Mouse (Mus musculus) lung, adult 2 months (tissue): Measurements from ENCODE around the gene Olfr172. TPM values are rescaled to one million over a fixed set of nuclear protein-coding genes. Genes with fewer than 3 reads are reported as not detected.

Experiments used
- DNase-seq: peaks from one replicate; pipeline ENCODE4 v3.0.0; 2022
- H3K4me1 ChIP-seq: fragments of 200-500 bp; 2 replicates; pipeline ENCODE4 v1.6.1; 2011; ENCODE audit warnings: low read length; ENCODE audit not compliant: control insufficient read depth, insufficient read depth
- H3K4me3 ChIP-seq: fragments of 200-500 bp; replicated peaks from 2 replicates; pipeline ENCODE3; 2011; ENCODE audit warnings: low read depth, mild to moderate bottlenecking, control low read depth, low read length; ENCODE audit errors: extremely low read depth
- CTCF ChIP-seq: fragments of 200-500 bp; IDR thresholded peaks from 2 replicates; pipeline ENCODE4 v1.5.1; 2011; ENCODE audit warnings: mild to moderate bottlenecking, low read length, control low read depth; ENCODE audit not compliant: insufficient read depth
- POLR2A ChIP-seq: fragments of 200-500 bp; IDR thresholded peaks from 2 replicates; pipeline ENCODE4 v1.6.1; 2011; ENCODE audit warnings: low read depth, mild to moderate bottlenecking, control low read depth, low read length, borderline replicate concordance; ENCODE audit errors: extremely low read depth
- WGBS: fragments of 180-500 bp; shearing (Covaris S2); methylation state at CpG from one replicate; pipeline ENCODE4 v1.1.7; 2018; 5-methylcytosine and 5-hydroxymethylcytosine counted together
- polyA plus RNA-seq: library from polyadenylated mRNA; depleted of rRNA; stranded (reverse); fragments of >200 nt; gene quantifications from 2 replicates; pipeline ENCODE4 v1.2.3, GENCODE M21; 2012; rRNA removed

Gene Olfr172
- polyA plus RNA-seq, 1 experiment: not detected

DNA sequence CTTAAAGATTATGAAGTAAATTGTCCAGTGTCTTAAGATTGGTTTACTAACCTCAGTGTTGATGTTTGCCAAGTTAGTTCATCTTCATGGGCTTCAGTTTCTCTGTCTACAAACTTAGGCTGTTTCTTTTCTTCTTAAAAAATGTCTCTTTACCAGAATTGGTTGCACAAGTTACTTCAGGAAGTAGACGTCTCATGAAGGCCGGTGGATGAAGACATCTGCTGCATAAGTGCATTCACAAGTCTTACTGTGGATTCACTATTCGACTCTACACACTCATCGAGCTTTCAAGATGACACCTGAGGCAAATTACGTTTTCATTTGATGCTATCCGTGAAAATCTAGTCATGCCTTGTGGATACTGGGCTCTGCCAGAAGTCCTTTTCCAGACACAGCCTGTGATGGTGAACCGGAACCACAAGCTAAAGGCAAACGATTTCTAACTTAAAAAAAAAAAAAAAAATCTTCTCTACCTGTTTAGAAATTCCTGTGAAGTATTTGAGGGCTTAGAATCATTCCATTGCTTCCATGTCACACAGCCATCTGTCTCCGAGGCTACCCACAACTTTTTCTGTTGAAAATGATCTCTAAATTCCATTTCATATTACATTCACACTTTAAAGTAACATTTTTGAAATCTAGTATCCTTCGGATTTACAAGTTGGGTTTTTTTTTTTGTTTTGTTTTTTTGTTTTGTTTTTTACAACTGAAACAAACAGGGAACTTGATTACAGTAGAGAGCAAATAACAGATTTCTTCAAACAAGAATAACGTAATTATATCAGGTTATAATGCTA, 36.1 kb downstream of the Olfr172 start:
- no peak for DNase-seq
- 72% methylated on average over 11 of the region's 11 CpGs for WGBS
- Histone ChIP-seq H3K4me3 (no peak overlapping the region), H3K4me1 (peaks cover 2% of the 10 kb centered on the region; the same call in 1 of the 2 replicates)
- TF ChIP-seq CTCF (no peak), POLR2A (no peak)

DNA sequence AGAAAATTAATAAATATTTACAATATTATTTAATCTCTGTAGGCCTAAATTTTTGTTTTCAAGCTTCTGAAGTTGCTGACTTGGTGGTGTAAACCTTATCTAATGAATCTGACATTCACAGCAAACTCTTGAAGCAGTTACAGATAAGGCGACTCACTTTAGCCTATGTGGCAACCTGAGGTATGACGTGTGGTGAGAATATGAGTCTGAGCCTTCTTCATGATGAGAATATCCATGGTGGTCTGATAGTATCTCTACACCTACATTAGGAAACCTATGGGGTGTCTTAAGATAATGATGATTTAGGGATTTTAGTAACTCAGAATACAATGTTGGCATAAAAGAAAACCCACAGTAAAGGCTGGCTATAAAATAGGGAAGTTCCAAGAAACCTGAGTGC, 40.7 kb downstream of the Olfr172 start:
- Histone ChIP-seq H3K4me3 (no peak overlapping the region), H3K4me1 (no peaks in the 10 kb centered on the region)
- TF ChIP-seq CTCF (no peak), POLR2A (no peak)
- WGBS: 63% methylated on average over 2 of the region's 2 CpGs
- no peak for DNase-seq

DNA sequence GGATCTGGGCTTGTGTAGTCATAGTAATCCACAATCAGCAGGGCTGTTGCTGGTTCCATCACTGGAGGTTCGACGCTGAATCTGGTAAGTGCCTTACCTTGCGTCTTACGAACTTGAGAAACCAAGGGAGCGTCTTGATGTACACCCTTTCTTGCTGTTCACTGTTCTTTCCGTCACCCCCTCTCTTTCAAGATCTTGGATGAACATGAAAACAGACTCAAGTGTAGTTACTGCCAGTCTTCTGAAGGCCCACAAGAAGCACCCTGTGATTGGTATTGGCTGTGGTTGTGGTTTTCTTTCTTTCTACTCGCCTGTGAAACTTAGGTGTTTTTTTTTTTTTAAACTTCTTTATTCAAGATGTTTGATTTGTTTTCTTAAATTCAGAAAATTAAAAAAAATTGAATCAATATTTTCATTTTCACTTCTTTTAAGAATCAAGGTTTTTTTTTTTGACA, 44.3 kb downstream of the Olfr172 start, which contains the start of gene Gpr15:
Gene Gpr15, minus strand, starts transcription at position 405 of the 455 bp plus-strand sequence.
- TF ChIP-seq CTCF (no peak), POLR2A (no peak)
- DNase-seq: no peak
- Histone ChIP-seq H3K4me1 (no peaks in the 10 kb centered on the region), H3K4me3 (no peak within 1 kb of the TSS)
- WGBS: 87% methylated on average over 7 of the region's 7 CpGs

DNA sequence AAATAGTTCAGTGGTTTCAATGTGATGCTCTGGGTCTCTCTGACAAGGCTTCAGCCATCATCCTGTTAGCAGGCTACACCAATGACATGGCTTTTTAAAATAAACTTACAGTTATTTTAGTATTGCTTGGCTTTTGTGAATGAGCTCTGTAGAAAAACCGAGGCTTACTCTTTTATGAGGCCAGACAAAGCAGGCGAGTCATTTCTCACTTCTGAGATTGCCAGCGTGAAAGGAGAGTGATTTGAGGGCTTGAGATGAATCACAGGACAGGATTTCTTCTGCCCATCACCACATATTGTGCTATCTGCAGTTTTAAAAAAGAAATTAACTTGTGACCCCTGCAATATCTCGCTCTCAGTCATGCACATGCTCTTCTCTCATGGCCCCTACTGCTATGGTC, 48.0 kb downstream of the Olfr172 start:
- Histone ChIP-seq H3K4me3 (no peak overlapping the region), H3K4me1 (no peaks in the 10 kb centered on the region)
- DNase-seq: no peak
- 63% methylated on average over 4 of the region's 4 CpGs for WGBS
- no peak for TF ChIP-seq CTCF
- no peak for TF ChIP-seq POLR2A

DNA sequence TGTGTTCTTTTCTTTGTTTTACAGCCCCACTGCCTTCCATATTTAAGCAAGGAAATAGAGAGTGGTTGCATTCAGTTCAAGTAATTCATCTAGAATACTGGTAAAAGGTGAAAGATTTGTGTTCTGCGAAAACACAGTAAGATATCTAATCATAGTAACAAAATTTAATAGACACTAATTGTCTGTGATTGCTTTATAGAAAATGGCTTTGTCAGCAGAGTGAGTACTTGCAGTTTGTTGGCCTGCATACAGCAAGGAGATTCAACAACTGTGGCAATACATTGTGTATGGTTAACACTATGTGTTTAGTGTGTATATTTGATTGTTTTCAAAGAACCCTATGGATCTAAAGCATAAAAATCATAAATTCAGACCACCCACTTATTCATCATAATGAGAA, 49.8 kb downstream of the Olfr172 start:
- H3K4me3 ChIP-seq: no peak overlapping the region
- no peak for TF ChIP-seq POLR2A
- TF ChIP-seq CTCF: no peak
- DNase-seq: no peak
- H3K4me1 ChIP-seq: no peaks in the 10 kb centered on the region
- WGBS: 84% methylated on average over 1 of the region's 1 CpGs

DNA sequence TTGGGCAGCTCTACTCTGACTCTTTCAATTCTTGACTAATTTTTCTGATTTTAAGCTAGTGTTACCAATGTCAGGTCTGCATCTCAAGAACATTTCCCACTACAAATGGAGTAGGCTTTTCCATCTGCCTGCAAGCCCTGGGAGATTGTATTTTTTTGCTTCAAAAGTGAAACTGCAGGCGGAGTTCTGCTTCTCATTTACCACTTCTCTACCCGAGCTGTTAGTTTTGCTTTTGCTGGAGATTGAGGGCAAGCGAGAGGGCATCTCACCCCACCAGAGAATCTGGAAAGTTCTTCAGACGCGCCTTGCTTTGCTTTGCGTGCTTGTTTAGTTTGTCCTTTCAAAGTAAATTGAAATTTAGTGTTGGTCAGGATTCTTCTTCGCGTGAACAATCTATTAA, 50.8 kb downstream of the Olfr172 start:
- no peak for TF ChIP-seq POLR2A
- no peak for TF ChIP-seq CTCF
- no peaks in the 10 kb centered on the region for H3K4me1 ChIP-seq
- no peak for DNase-seq
- peak overlapping the region; percentile 15 for H3K4me3 ChIP-seq
- 50% methylated on average over 8 of the region's 8 CpGs for WGBS

Other genes starting within 250 kb of the Olfr172 start
- 38.8 and 60.1 TPM in 2 replicates for gene St3gal6, start 238.9 kb downstream of the Olfr172 start, polyA plus RNA-seq
- gene Gm813, start 146.2 kb downstream of the Olfr172 start, polyA plus RNA-seq: not detected in 2 replicates
- not detected in 2 replicates for gene E330017A01Rik, start 124.4 kb downstream of the Olfr172 start, polyA plus RNA-seq
- 11.5 and 12.3 TPM in 2 replicates for gene Cpox, start 92.9 kb downstream of the Olfr172 start, polyA plus RNA-seq
- gene Gpr15, start 44.1 kb downstream of the Olfr172 start, polyA plus RNA-seq: 0.09 and 0.31 TPM in 2 replicates
- gene Cldnd1, start 35.3 kb downstream of the Olfr172 start, polyA plus RNA-seq: 49.8 and 72.9 TPM in 2 replicates
- not detected in 2 replicates for gene Olfr173, start 37.1 kb upstream of the Olfr172 start, polyA plus RNA-seq
- not detected in 2 replicates for gene Olfr175-ps1, start 63.6 kb upstream of the Olfr172 start, polyA plus RNA-seq
- gene Olfr177, start 111.6 kb upstream of the Olfr172 start, polyA plus RNA-seq: not detected in 2 replicates
- not detected in 2 replicates for gene Olfr178, start 128.9 kb upstream of the Olfr172 start, polyA plus RNA-seq
- gene Olfr181, start 165.6 kb upstream of the Olfr172 start, polyA plus RNA-seq: not detected in 2 replicates
- gene Olfr180, start 166.2 kb upstream of the Olfr172 start, polyA plus RNA-seq: not detected in 2 replicates
- not detected in 2 replicates for gene Olfr183, start 232.2 kb upstream of the Olfr172 start, polyA plus RNA-seq